Mouse (Mus musculus) testis, adult 2 months (tissue): ENCODE results near the gene Fam117a.

Source experiments
- CTCF ChIP-seq: fragments of 200-500 bp; IDR thresholded peaks from 2 replicates; pipeline ENCODE4 v1.5.1; 2012; ENCODE audit warnings: low read depth, mild to moderate bottlenecking, inconsistent platforms, low read length, moderate library complexity; ENCODE audit not compliant: control insufficient read depth, insufficient read depth, insufficient replicate concordance
- POLR2A ChIP-seq: fragments of 200-500 bp; IDR thresholded peaks from 2 replicates; pipeline ENCODE4 v1.6.1; 2012; ENCODE audit warnings: low read depth, mild to moderate bottlenecking, inconsistent platforms, low read length, moderate library complexity; ENCODE audit not compliant: control insufficient read depth

- no peak for TF ChIP-seq CTCF
- TF ChIP-seq POLR2A = no peak
These were observed 28.8 kb downstream of the Fam117a start for GRCm38 (mm10) chr11:95365596-95365995.
